Mouse (Mus musculus) embryonic facial prominence, embryonic 15.5 days (tissue): ENCODE results near the gene Tkfc. TPM values are rescaled to one million over a fixed set of nuclear protein-coding genes. Genes with fewer than 3 reads are reported as not detected.

ENCODE experiments used
- ATAC-seq: fragments of 200-750 bp; cut with Nextera tagmentation; 2 replicates; pipeline ENCODE4 v1.8.0; 2017; ENCODE audit warnings: low read depth, moderate TSS enrichment; ENCODE audit not compliant: insufficient number of reproducible peaks, low FRiP score, low TSS enrichment
- H3K27ac ChIP-seq: fragments of 300-500 bp; sonication (generic); replicated peaks from 2 replicates; pipeline ENCODE4 v1.5.1; 2015; ENCODE audit warnings: mild to moderate bottlenecking, inconsistent platforms
- H3K27me3 ChIP-seq: fragments of 300-500 bp; sonication (generic); 2 replicates; pipeline ENCODE4 v1.6.1; 2015; ENCODE audit warnings: inconsistent platforms
- H3K36me3 ChIP-seq: fragments of 300-500 bp; sonication (generic); 2 replicates; pipeline ENCODE4 v1.6.1; 2015; ENCODE audit warnings: mild to moderate bottlenecking, inconsistent platforms
- H3K4me1 ChIP-seq: fragments of 300-500 bp; sonication (generic); 2 replicates; pipeline ENCODE4 v1.6.1; 2015; ENCODE audit warnings: inconsistent platforms
- H3K4me2 ChIP-seq: fragments of 300-500 bp; sonication (generic); replicated peaks from 2 replicates; pipeline ENCODE4 v1.6.1; 2015; ENCODE audit warnings: mild to moderate bottlenecking, inconsistent platforms
- H3K4me3 ChIP-seq: fragments of 300-500 bp; sonication (generic); replicated peaks from 2 replicates; pipeline ENCODE4 v1.5.1; 2015; ENCODE audit warnings: mild to moderate bottlenecking, inconsistent platforms
- H3K9ac ChIP-seq: fragments of 300-500 bp; sonication (generic); 2 replicates; pipeline ENCODE4 v1.6.1; 2015; ENCODE audit warnings: inconsistent platforms
- H3K9me3 ChIP-seq: fragments of 300-500 bp; sonication (generic); replicated peaks from 2 replicates; pipeline ENCODE4 v1.6.1; 2016; ENCODE audit warnings: inconsistent platforms
- WGBS: fragments of 180-500 bp; shearing (Covaris S2); methylation state at CpG from one replicate; pipeline ENCODE4 v1.1.7; 2015; 5-methylcytosine and 5-hydroxymethylcytosine counted together
- polyA plus RNA-seq: library from polyadenylated mRNA; unstranded; fragments of >200 nt; fragmentation: Nextera tagmentation; extraction: Ambion mirVana; gene quantifications from 2 replicates; pipeline ENCODE4 v1.2.1, GENCODE M21; 2015

Gene Tkfc
- polyA plus RNA-seq, 1 experiment from 2014 or later = 18.8 TPM

DNA sequence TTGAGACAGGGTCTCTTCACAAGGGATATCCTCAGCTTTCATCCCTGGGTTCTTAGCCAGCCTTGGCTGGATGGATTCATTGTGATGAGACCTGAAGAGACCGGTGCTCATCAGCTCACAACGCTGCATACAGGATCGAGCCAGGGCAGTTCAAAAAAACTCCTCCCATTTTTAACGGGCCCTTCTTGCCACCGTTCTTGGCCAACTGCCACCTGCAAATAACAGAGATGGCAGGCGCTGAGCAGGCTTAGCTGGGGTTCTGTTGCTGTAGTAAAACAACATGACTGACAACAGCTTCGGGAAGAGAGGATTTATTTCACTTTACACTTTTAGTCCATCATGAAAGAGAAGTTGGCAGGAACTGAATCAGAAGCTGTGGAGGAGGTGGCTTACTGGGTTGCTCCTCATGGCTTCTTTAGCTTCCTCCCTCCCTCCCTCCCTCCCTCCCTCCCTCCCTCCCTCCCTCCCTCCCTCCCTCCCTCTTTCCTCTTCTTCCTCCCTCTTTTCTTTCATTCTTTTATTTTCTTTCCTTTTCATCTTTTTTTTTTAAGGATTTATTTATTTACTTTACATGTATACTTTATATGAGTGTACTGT lies 21.8 kb downstream of the Tkfc start:
- Histone ChIP-seq H3K36me3 (0 out of 2 replicates have a peak, but pooled peaks cover 4% of the 10 kb centered on the region), H3K9me3 (no peaks in the 10 kb centered on the region), H3K4me3 (no peak overlapping the region), H3K4me2 (no peak overlapping the region), H3K4me1 (peaks cover 8% of the 10 kb centered on the region; the same call in 1 of the 2 replicates), H3K27me3 (no peaks in the 10 kb centered on the region), H3K9ac (no peak overlapping the region), H3K27ac (no peak overlapping the region)
- 76% methylated on average over 7 of the region's 7 CpGs for WGBS
- no peak for ATAC-seq

DNA sequence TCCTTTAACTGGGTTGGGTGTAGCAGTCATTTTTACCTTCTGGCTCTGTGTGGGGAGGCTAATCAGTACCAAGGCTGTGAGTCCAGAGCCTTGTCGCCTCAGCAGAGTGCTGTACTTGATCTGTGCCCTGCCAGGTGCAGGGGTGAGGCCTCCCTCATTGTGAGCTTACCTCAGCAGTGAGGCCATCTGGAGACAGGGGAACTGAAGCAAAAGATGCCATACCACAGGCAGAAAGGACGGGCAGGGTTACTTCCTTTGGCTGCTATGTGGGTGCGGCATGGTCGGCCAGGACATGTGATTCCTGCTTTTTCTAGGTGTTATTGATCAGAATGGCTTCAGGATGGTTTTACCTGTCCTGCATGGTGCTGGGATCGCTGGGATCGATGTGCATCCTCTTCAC lies 23.5 kb downstream of the Tkfc start:
- ATAC-seq = no peak
- H3K9ac ChIP-seq = no peak overlapping the region
- 0 out of 2 replicates have a peak, but pooled peaks cover 4% of the 10 kb centered on the region for H3K36me3 ChIP-seq
- 85% methylated on average over 6 of the region's 6 CpGs for whole genome bisulfite sequencing
- H3K4me3 ChIP-seq = no peak overlapping the region
- no peaks in the 10 kb centered on the region for H3K9me3 ChIP-seq
- no peaks in the 10 kb centered on the region for H3K27me3 ChIP-seq
- peaks cover 12% of the 10 kb centered on the region for H3K4me1 ChIP-seq
- no peak overlapping the region for H3K4me2 ChIP-seq
- H3K27ac ChIP-seq = no peak overlapping the region

DNA sequence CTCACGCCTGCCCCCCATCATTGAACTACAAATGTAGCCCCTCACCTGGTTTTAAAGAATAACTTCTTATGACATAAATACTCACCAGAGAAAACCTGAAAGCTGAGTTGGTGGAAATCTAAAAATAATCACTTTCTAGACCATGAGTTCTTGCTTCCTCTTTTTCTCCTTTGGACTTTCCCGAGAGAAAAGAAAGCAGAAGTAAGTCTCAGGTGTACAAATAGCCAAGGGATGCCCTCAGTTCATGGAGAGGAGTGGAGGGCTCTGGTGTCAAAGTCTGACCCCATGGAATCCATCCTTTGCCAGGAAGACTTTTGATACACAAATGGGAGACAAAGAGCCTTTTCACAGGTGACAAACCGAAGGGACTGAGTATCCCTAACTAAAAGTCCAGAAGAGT lies 24.7 kb downstream of the Tkfc start:
- Histone ChIP-seq H3K9me3 (no peaks in the 10 kb centered on the region), H3K4me2 (no peak overlapping the region), H3K4me3 (no peak overlapping the region), H3K4me1 (peaks cover 17% of the 10 kb centered on the region), H3K36me3 (0 out of 2 replicates have a peak, but pooled peaks cover 4% of the 10 kb centered on the region), H3K27me3 (no peaks in the 10 kb centered on the region), H3K27ac (no peak overlapping the region), H3K9ac (no peak overlapping the region)
- ATAC-seq = no peak
- 76% methylated on average over 3 of the region's 3 CpGs for WGBS

GRCm38 (mm10) chr19:10580102-10580501 lies 25.4 kb downstream of the Tkfc start:
- no peak overlapping the region for H3K4me3 ChIP-seq
- 79% methylated on average over 3 of the region's 3 CpGs for WGBS
- 0 out of 2 replicates have a peak, but pooled peaks cover 4% of the 10 kb centered on the region for H3K36me3 ChIP-seq
- no peaks in the 10 kb centered on the region for H3K27me3 ChIP-seq
- ATAC-seq = no peak
- no peaks in the 10 kb centered on the region for H3K9me3 ChIP-seq
- no peak overlapping the region for H3K4me2 ChIP-seq
- H3K9ac ChIP-seq = no peak overlapping the region
- H3K4me1 ChIP-seq = peaks cover 17% of the 10 kb centered on the region
- H3K27ac ChIP-seq = no peak overlapping the region

DNA sequence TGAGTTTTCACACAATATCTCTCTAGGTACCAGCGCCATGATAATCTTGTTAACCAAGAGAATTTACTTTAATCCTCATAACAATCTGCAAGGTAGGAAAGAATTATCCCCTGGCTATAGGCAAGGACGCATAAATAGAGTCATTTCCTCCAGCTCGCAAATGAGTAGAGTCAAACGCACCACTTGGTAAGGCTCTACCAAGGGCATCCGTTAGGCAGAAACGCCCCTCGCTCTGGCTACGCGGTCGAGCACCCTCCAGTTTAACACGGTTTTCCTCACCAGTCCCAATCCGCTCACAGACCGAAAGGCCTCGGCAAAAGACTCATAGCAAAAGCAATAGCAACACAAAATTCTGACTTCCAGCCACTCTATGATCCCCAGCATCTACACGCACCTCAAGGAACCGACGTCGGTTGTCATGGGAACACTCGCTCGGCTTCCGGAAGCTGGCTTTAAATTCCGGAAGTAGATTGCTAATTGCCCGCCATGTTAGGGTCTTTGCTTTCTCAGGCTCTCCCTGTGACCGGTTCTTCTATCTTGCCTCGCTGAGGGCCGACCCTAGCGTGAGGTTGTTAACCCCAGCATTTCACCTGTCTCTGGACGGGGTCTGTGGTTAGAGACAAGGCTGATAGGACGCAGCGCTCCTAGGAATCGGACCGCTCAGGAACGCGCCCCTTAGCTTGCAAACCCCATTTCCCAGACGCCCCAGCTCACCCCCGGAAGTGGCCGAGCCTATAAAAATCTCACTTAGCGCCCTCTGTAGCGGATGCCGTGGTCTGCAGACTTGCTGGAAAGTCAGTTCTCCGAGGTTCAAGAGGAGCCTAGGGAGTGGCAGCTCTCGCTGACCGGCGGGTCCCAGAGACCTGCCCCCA lies 28.5 kb downstream of the Tkfc start, which contains the start of the genes Cyb561a3 and Tmem138:
Gene Cyb561a3, plus strand, starts transcription at position 483 of the 872 bp plus-strand sequence.
Gene Tmem138, minus strand, starts transcription at position 673 of the 872 bp plus-strand sequence.
- Histone ChIP-seq H3K9me3 (no peaks in the 10 kb centered on the region), H3K36me3 (peaks cover 28% of the 10 kb centered on the region), H3K27me3 (no peaks in the 10 kb centered on the region), H3K9ac (peak within 1 kb of the TSS; percentile 64), H3K4me3 (peak within 1 kb of the TSS; percentile 75), H3K4me1 (peaks cover 17% of the 10 kb centered on the region), H3K4me2 (peak within 1 kb of the TSS; percentile 66), H3K27ac (peak within 1 kb of the TSS; percentile 90)
- ATAC-seq = peak; percentile 94
- under 1% methylated on average over 44 of the region's 44 CpGs for WGBS

- no peak for ATAC-seq
- H3K4me1 ChIP-seq = no peaks in the 10 kb centered on the region
- H3K4me3 ChIP-seq = no peak overlapping the region
- WGBS = 90% methylated on average over 6 of the region's 6 CpGs
- no peaks in the 10 kb centered on the region for H3K27me3 ChIP-seq
- H3K36me3 ChIP-seq = peaks cover 43% of the 10 kb centered on the region
- H3K4me2 ChIP-seq = no peak overlapping the region
- no peak overlapping the region for H3K27ac ChIP-seq
- H3K9ac ChIP-seq = no peak overlapping the region
- no peaks in the 10 kb centered on the region for H3K9me3 ChIP-seq
Observed at GRCm38 (mm10) chr19:10569627-10570026, 35.8 kb downstream of the Tkfc start.

GRCm38 (mm10) chr19:10565217-10565616 lies 40.2 kb downstream of the Tkfc start:
- no peak overlapping the region for H3K27ac ChIP-seq
- H3K4me2 ChIP-seq = no peak overlapping the region
- ATAC-seq = no peak
- peaks cover 3% of the 10 kb centered on the region; the same call in 1 of the 2 replicates for H3K36me3 ChIP-seq
- no peaks in the 10 kb centered on the region for H3K4me1 ChIP-seq
- H3K27me3 ChIP-seq = no peaks in the 10 kb centered on the region
- no peaks in the 10 kb centered on the region for H3K9me3 ChIP-seq
- no peak overlapping the region for H3K4me3 ChIP-seq
- H3K9ac ChIP-seq = no peak overlapping the region
- 80% methylated on average over 4 of the region's 4 CpGs for WGBS

GRCm38 (mm10) chr19:10564278-10564677 lies 41.2 kb downstream of the Tkfc start:
- Histone ChIP-seq H3K27ac (no peak overlapping the region), H3K36me3 (no peaks in the 10 kb centered on the region), H3K27me3 (no peaks in the 10 kb centered on the region), H3K4me3 (no peak overlapping the region), H3K9me3 (no peaks in the 10 kb centered on the region), H3K4me1 (no peaks in the 10 kb centered on the region), H3K9ac (no peak overlapping the region), H3K4me2 (no peak overlapping the region)
- WGBS = 82% methylated on average over 6 of the region's 6 CpGs
- ATAC-seq = no peak

DNA sequence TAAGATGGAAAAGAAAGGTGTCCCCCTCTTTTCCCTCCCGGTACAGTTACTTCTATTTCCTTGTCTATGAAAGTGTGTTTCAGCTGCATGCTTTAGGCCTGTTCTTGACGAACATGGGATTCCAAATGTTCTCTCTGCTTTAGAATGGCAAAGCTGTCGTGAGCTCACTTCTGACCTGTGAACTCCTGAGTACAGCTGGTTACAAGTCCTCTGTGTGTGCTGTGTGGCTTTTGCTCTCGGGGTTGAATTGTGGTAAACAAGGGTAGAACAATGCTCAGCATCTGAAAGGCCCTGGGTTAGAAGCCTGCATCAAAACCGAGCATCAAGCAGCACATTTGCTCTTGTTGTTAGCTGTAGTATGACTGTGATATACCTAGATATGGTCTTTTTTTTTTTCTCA lies 43.1 kb downstream of the Tkfc start:
- 37% methylated on average over 5 of the region's 5 CpGs for whole genome bisulfite sequencing
- ATAC-seq = no peak
- Histone ChIP-seq H3K9me3 (no peaks in the 10 kb centered on the region), H3K4me1 (no peaks in the 10 kb centered on the region), H3K27me3 (no peaks in the 10 kb centered on the region), H3K36me3 (no peaks in the 10 kb centered on the region), H3K4me3 (no peak overlapping the region), H3K9ac (no peak overlapping the region), H3K4me2 (no peak overlapping the region), H3K27ac (no peak overlapping the region)

DNA sequence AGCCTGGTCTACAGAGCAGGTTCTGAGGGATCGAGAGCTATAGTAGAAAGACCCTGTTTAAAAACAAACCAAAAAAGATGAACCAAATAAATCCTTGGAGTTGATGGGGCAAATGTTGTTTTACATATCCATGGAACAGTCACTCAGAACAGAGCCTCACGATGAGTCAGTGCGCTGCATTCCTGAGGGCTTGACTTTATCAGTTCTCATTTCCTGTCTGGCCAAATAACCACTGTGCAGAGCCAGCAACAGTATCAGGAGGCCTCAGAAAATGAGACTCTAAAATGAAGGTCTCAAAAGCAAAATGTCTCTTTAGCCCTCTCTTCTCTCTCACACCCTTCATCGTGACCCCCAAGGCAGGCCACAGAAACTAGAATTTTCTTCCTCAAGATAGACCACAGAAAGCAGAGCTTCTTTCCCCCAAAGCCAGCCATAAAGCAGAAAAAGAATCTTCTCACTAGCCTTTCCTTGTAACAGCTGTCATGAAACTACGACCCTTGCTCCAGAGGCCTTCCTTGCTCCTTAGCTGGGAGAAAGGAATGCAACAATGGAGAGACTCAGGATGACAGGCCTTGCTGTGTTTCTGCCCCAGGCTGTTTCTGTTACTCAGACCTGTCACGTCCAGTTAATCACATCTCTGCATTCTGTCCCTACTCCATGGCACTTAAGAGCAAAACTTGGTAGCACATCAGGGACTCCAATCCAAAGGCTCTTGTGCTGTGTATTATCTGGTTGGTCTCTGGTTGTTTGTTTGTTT lies 43.7 kb downstream of the Tkfc start:
- H3K9me3 ChIP-seq = no peaks in the 10 kb centered on the region
- H3K36me3 ChIP-seq = no peaks in the 10 kb centered on the region
- H3K4me1 ChIP-seq = no peaks in the 10 kb centered on the region
- no peak overlapping the region for H3K4me2 ChIP-seq
- H3K27me3 ChIP-seq = no peaks in the 10 kb centered on the region
- H3K9ac ChIP-seq = no peak overlapping the region
- ATAC-seq = no peak
- no peak overlapping the region for H3K4me3 ChIP-seq
- no peak overlapping the region for H3K27ac ChIP-seq
- 45% methylated on average over 6 of the region's 6 CpGs for WGBS

GRCm38 (mm10) chr19:10560108-10560507 lies 45.3 kb downstream of the Tkfc start:
- ATAC-seq = no peak
- H3K4me1 ChIP-seq = peaks cover 9% of the 10 kb centered on the region
- no peak overlapping the region for H3K27ac ChIP-seq
- no peaks in the 10 kb centered on the region for H3K36me3 ChIP-seq
- H3K4me2 ChIP-seq = no peak overlapping the region
- 42% methylated on average over 5 of the region's 5 CpGs for WGBS
- H3K9me3 ChIP-seq = no peaks in the 10 kb centered on the region
- no peaks in the 10 kb centered on the region for H3K27me3 ChIP-seq
- no peak overlapping the region for H3K4me3 ChIP-seq
- no peak overlapping the region for H3K9ac ChIP-seq
